Mouse (Mus musculus) kidney, embryonic 16.5 days (tissue): Measurements from ENCODE around the gene Lingo2. TPM values are rescaled to one million over a fixed set of nuclear protein-coding genes. Genes with fewer than 3 reads are reported as not detected.
A peak's percentile ranks its signal among the peaks of the same experiment; 100 is the strongest.

Source experiments
- ATAC-seq: fragments of 200-750 bp; cut with Nextera tagmentation; 2 replicates; pipeline ENCODE4 v1.8.0; 2017; ENCODE audit warnings: moderate TSS enrichment; ENCODE audit not compliant: low FRiP score, low TSS enrichment
- H3K27ac ChIP-seq: fragments of 300-500 bp; sonication (generic); 2 replicates; pipeline ENCODE4 v1.5.1; 2014; ENCODE audit warnings: low read length
- H3K27me3 ChIP-seq: fragments of 300-500 bp; sonication (generic); 2 replicates; pipeline ENCODE4 v1.6.1; 2014; ENCODE audit warnings: low read length, control low read depth, mixed read lengths; ENCODE audit not compliant: insufficient read depth
- H3K36me3 ChIP-seq: fragments of 300-500 bp; sonication (generic); 2 replicates; pipeline ENCODE4 v1.6.1; 2014; ENCODE audit warnings: low read length, control low read depth, mixed read lengths; ENCODE audit not compliant: insufficient read depth
- H3K4me1 ChIP-seq: fragments of 300-500 bp; sonication (generic); 2 replicates; pipeline ENCODE4 v1.6.1; 2014; ENCODE audit warnings: low read length, control low read depth, mixed read lengths; ENCODE audit not compliant: insufficient read depth
- H3K4me2 ChIP-seq: fragments of 300-500 bp; sonication (generic); replicated peaks from 2 replicates; pipeline ENCODE4 v1.6.1; 2014; ENCODE audit warnings: low read depth, low read length
- H3K4me3 ChIP-seq: fragments of 300-500 bp; sonication (generic); 2 replicates; pipeline ENCODE4 v1.5.1; 2014; ENCODE audit warnings: mild to moderate bottlenecking, low read length
- H3K9ac ChIP-seq: fragments of 300-500 bp; sonication (generic); replicated peaks from 2 replicates; pipeline ENCODE4 v1.6.1; 2014; ENCODE audit warnings: low read length
- H3K9me3 ChIP-seq: fragments of 300-500 bp; sonication (generic); 2 replicates; pipeline ENCODE4 v1.6.1; 2016; ENCODE audit warnings: low read length, control low read depth
- WGBS: fragments of 180-500 bp; shearing (Covaris S2); extraction: QIAGEN DNeasy Blood & Tissue Kit; methylation state at CpG from one replicate; pipeline ENCODE4 v1.1.7; 2014; 5-methylcytosine and 5-hydroxymethylcytosine counted together
- polyA plus RNA-seq: library from polyadenylated mRNA; unstranded; fragments of >200 nt; fragmentation: Nextera tagmentation; extraction: Ambion mirVana; gene quantifications from 2 replicates; pipeline ENCODE4 v1.2.1, GENCODE M21; 2015

Gene Lingo2
- polyA plus RNA-seq: 0.10 and 0.22 TPM in 2 replicates

DNA sequence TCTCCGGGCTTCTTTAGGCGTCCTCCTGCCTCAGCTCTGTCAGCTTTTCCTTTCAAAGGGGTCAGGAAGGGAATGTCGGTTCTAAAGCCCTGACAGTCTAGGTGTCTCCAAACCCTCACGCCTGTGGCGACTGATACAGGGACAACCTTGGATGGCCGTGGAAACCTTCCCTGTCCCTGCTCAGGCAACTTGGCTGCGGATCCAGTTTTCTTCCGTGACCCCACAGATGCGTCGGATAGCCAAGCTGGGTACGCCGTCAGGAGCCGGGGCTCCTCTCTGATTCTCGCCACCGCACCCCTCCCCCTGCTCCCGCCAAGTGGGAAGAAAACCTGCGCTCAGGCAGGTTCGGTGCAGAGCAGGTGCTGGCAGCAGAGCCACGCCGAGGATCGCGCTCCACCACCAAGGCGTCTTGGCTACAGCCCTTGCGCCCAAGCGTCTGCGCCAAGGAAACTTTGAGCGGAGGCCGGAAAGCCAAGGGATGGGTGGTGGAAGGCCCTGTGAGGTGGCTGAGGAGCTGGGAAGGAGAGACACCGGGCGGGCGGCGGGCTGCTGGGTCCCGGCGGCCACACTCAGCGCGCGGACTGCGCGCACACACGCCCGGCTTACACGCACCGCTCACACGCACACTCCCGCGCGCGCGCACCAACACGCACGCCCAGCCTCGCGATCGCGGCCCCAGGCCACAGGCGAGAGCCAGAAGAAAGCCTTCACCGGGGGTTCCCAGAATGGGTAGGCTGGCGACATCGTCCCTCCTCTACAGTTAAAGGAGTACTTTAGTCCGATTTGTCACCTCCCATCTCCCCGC, at the start of gene Lingo2:
Gene Lingo2, minus strand, starts transcription at position 598 of the 805 bp plus-strand sequence.
- H3K9me3 ChIP-seq: no peaks in the 10 kb centered on the region
- H3K36me3 ChIP-seq: no peaks in the 10 kb centered on the region
- H3K9ac ChIP-seq: 0 out of 2 replicates have a peak within 1 kb of the TSS, but pooled peaks have one; percentile 0
- no peak within 1 kb of the TSS for H3K27ac ChIP-seq
- peaks cover 51% of the 10 kb centered on the region for H3K27me3 ChIP-seq
- H3K4me2 ChIP-seq: peak within 1 kb of the TSS; percentile 96
- peaks cover 16% of the 10 kb centered on the region for H3K4me1 ChIP-seq
- ATAC-seq: peak; percentile 69
- 1% methylated on average over 58 of the region's 61 CpGs for WGBS
- H3K4me3 ChIP-seq: peak within 1 kb of the TSS; percentile 54

DNA sequence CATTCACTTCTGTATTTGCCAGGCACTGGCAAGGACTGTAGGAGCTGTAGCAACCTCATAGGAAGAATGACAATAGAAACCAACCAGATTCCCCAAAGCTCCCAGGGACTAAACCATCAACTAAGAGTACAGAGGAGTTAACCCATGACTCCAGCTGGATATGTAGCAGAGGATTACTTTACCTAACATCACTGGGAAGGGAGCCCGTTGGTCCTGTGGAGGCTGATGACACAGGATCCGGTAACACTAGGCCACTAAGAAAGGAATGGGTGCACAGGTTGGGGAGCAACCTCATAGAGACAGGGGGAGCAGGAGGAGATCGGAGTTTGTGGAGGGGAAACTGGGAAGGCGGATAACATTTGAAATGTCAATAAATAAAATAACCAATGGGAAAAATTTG, 21.8 kb upstream of the Lingo2 start:
- Histone ChIP-seq H3K27me3 (no peaks in the 10 kb centered on the region), H3K27ac (no peak overlapping the region), H3K36me3 (no peaks in the 10 kb centered on the region), H3K4me3 (no peak overlapping the region), H3K9me3 (no peaks in the 10 kb centered on the region), H3K4me2 (no peak overlapping the region), H3K9ac (no peak overlapping the region), H3K4me1 (no peaks in the 10 kb centered on the region)
- ATAC-seq: no peak
- WGBS: 89% methylated on average over 4 of the region's 4 CpGs

DNA sequence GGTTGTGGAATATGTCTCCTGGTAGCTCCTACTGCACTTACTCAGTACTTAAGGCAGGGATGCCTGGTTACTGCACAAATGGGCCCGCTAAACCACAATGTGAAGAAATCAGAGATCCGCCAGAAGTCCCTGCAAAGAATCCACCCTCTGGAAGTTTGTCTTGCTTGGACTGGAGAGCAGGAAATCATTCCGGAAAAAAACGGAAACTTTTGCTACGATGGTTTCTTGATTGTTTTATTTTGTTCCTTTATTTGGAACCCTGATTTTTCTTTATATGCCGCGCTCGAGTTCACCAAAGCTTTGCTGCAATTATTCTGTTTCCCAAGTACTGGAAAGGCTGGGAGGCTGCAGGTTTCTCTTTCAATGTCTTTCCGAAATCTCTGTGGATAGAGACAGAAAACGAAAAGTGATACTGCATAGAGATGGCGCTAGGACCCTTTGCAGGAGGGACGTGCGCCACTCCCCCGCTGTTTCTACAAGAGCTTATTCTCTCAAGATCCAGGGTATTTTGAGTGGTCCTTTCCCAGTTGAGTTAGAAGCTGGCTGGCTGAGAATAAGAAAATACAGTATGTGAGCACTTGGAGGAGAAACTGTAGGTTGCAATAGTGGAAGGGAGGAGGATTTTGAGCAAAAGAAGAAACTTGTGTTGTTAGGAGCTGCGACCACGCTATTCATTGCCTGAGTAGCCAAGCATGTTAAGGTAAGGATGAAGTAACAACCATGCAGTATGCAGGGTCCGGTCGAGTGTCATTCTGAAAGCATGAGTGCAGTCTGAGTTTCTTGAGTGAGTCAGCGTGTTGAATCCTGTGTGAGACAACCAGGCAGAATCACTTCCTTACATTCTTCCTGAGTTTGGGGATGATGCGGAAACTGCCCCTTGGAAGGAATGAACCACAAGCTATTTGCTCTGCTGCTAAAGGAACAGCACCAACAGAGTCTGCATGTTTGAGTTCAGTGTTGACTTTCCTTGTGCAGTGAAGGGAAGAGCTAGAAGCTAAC, 1.2 kb upstream of the Lingo2 start:
- ATAC-seq: no peak
- no peaks in the 10 kb centered on the region for H3K9me3 ChIP-seq
- peak overlapping the region; percentile 54 for H3K4me3 ChIP-seq
- no peak overlapping the region for H3K27ac ChIP-seq
- 5% methylated on average over 20 of the region's 20 CpGs for WGBS
- H3K9ac ChIP-seq: no peak overlapping the region
- H3K4me2 ChIP-seq: peak overlapping the region; percentile 96
- H3K27me3 ChIP-seq: peaks cover 47% of the 10 kb centered on the region
- no peaks in the 10 kb centered on the region for H3K36me3 ChIP-seq
- H3K4me1 ChIP-seq: peaks cover 16% of the 10 kb centered on the region

DNA sequence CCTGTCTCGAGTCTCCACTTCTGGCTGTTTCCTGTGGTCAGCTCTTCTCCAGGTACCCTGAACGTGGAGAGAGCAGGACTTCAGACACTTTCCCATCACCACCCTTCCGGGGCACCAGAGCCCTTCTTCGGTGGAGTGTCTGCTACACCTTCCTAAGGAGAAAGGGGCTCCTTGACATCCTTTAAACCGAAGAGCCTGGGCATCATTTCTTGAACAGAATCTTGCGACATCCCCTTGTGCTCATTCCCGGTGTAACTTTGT, 338 bp upstream of the Lingo2 start:
- Histone ChIP-seq H3K36me3 (no peaks in the 10 kb centered on the region), H3K27ac (no peak overlapping the region), H3K4me1 (peaks cover 16% of the 10 kb centered on the region), H3K9me3 (no peaks in the 10 kb centered on the region), H3K4me3 (peak overlapping the region; percentile 54), H3K4me2 (peak overlapping the region; percentile 96), H3K9ac (no peak overlapping the region), H3K27me3 (peaks cover 51% of the 10 kb centered on the region)
- 1% methylated on average over 7 of the region's 7 CpGs for WGBS
- 0 out of 2 replicates have a peak, but pooled peaks have one; percentile 7 for ATAC-seq

DNA sequence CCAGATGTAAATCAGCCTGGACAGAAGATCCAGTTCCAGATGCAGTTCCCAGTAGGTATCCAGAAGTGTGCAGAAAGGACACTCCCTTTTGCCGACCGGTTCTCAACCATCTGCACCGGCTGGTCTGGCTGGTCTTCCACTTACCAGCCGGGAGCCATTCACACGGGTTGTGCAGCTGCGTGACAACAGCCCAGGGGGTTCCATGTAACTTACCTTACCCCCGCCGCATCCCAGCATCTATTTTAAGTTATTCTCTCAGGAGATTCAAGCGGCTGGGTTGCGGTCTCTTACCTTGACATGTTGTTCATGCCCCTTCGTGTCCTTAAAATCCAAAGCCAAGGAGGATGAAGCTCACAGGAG, 777 bp downstream of the Lingo2 start:
- no peaks in the 10 kb centered on the region for H3K9me3 ChIP-seq
- no peaks in the 10 kb centered on the region for H3K36me3 ChIP-seq
- peak overlapping the region; percentile 54 for H3K4me3 ChIP-seq
- H3K4me1 ChIP-seq: peaks cover 16% of the 10 kb centered on the region
- ATAC-seq: peak; percentile 62
- H3K4me2 ChIP-seq: peak overlapping the region; percentile 96
- 0 out of 2 replicates have a peak overlapping the region, but pooled peaks have one; percentile 0 for H3K9ac ChIP-seq
- H3K27me3 ChIP-seq: peaks cover 51% of the 10 kb centered on the region
- 0% methylated on average over 11 of the region's 11 CpGs for WGBS
- no peak overlapping the region for H3K27ac ChIP-seq

DNA sequence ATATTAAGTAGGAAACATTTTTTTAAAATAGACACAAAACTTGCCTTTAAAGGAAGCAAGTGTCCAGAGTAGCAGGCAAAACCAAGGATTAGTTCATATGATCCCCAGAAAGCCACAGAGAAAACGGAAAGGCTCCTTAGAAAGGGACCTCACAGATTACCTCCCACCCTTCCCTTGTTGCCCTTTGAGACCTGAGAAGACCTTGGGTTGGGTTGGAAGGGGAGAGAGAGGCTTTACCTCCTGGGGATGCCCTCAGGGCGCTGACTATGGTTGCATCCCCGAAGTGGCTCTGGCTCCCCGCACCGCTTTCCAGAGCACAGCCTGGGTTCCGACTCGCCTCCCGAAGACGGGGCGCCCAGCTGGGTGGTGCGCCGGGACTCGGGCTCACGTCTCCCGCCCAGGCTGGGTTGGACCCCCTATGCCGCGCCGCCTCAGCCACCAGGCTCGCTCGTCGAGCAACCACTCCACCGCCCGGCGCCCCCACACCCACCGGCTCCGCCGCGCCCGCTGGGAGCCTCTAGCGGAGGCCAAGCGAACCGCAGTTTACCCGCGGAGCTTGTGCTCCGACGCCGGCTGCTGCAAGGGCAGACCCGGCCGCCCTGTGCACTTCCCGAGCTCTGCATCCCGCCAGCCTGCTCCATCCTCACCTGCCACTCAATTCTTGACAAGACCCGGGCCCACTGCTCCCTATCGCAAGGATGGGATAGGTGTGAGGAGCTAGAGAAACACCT, 1.4 kb downstream of the Lingo2 start:
- Histone ChIP-seq H3K4me1 (peaks cover 16% of the 10 kb centered on the region), H3K4me3 (peak overlapping the region; percentile 54), H3K36me3 (no peaks in the 10 kb centered on the region), H3K9ac (0 out of 2 replicates have a peak overlapping the region, but pooled peaks have one; percentile 0), H3K9me3 (no peaks in the 10 kb centered on the region), H3K4me2 (peak overlapping the region; percentile 96), H3K27ac (no peak overlapping the region), H3K27me3 (peaks cover 51% of the 10 kb centered on the region)
- ATAC-seq: peak; percentile 93
- WGBS: under 1% methylated on average over 43 of the region's 43 CpGs

DNA sequence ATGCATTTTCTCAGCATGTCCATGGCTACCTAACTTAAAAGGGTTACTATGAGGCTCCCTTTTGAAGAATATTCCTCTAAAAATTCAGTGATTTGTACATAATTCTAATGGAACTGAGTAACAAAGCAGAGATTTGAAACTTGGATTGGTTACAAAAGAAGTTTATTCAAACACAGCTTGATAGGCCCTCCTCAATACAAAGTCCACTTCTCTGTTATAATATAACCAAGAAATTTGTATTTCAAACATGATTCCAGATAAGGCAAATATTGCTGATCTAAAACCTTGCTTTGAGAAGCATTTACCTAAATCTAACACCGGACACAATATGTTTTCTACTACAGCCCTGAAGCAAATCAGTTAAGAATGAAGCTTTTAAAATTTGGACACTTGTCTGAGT, 60.7 kb downstream of the Lingo2 start:
- no peak for ATAC-seq
- Histone ChIP-seq H3K9me3 (no peaks in the 10 kb centered on the region), H3K9ac (no peak overlapping the region), H3K4me2 (no peak overlapping the region), H3K36me3 (no peaks in the 10 kb centered on the region), H3K4me3 (no peak overlapping the region), H3K27ac (no peak overlapping the region), H3K27me3 (no peaks in the 10 kb centered on the region), H3K4me1 (no peaks in the 10 kb centered on the region)
- WGBS: 86% methylated on average over 1 of the region's 1 CpGs

DNA sequence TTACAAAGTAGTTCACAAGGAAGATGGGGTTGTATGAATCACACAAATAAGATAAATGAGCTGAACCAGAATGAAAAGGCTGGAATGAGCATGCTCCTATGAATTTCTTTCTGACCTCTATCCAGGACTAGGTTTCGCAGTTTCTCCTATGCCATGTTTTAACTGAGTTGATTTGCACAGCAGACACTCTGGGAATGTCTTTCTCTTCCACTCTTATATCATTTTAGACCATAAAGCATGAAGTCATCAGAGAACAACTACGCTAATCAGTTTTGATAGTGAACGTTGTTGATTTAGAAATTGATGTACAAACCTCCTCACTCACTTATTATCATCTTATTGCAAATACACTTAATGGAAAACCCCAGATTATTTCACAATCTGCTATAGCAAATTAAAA, 61.2 kb downstream of the Lingo2 start:
- no peak overlapping the region for H3K4me2 ChIP-seq
- no peak overlapping the region for H3K9ac ChIP-seq
- H3K4me1 ChIP-seq: no peaks in the 10 kb centered on the region
- no peak overlapping the region for H3K27ac ChIP-seq
- H3K9me3 ChIP-seq: no peaks in the 10 kb centered on the region
- no peak for ATAC-seq
- H3K27me3 ChIP-seq: no peaks in the 10 kb centered on the region
- no peak overlapping the region for H3K4me3 ChIP-seq
- H3K36me3 ChIP-seq: no peaks in the 10 kb centered on the region
- 90% methylated on average over 3 of the region's 3 CpGs for WGBS

DNA sequence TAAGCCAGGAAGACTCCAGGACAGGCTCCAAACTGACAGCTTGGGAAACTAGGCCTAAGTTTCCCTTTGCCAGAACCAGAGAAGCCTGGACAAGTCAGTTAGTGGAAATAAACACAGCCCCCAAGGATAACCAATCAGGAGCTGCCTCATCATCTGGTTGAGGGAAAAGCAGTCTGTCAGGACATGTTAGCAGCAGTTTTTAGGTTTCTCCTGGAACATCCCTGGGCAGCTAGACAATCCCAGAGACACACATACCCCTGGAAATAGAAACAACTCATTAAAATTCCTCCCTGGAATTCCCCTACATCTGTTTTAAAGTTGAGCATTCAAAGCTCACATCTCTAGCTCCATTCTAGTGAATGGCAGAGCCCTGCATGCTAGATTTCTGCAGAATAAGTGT, 76.8 kb downstream of the Lingo2 start:
- no peak overlapping the region for H3K9ac ChIP-seq
- H3K4me3 ChIP-seq: no peak overlapping the region
- no peaks in the 10 kb centered on the region for H3K36me3 ChIP-seq
- H3K27ac ChIP-seq: no peak overlapping the region
- no peaks in the 10 kb centered on the region for H3K9me3 ChIP-seq
- ATAC-seq: no peak
- H3K4me1 ChIP-seq: no peaks in the 10 kb centered on the region
- no peak overlapping the region for H3K4me2 ChIP-seq
- no peaks in the 10 kb centered on the region for H3K27me3 ChIP-seq
